Mouse (Mus musculus) myocyte (in vitro differentiated cells): ENCODE data around the gene Rab3gap1. TPM values are rescaled to one million over a fixed set of nuclear protein-coding genes. Genes with fewer than 3 reads are reported as not detected.

ENCODE experiments used
- H3K27me3 ChIP-seq: one replicate; pipeline ENCODE4 v1.6.1; 2011; ENCODE audit not compliant: control insufficient read depth, insufficient read depth, insufficient read length
- H3K36me3 ChIP-seq: one replicate; pipeline ENCODE4 v1.6.1; 2011; ENCODE audit not compliant: control insufficient read depth, insufficient read depth
- H3K4me2 ChIP-seq: one replicate; pipeline ENCODE4 v1.6.1; 2011; ENCODE audit warnings: low read depth, control low read depth
- H3K4me3 ChIP-seq: one replicate; pipeline ENCODE4 v1.5.1; 2011; ENCODE audit warnings: mild to moderate bottlenecking, control low read depth, moderate library complexity
- H3K79me2 ChIP-seq: one replicate; pipeline ENCODE4 v1.6.1; 2011; ENCODE audit not compliant: control insufficient read depth, insufficient read depth
- H3ac ChIP-seq: one replicate; pipeline ENCODE4 v1.6.1; 2011; ENCODE audit not compliant: control insufficient read depth, insufficient read length
- CEBPB ChIP-seq: IDR thresholded peaks from 2 replicates; pipeline ENCODE4 v1.6.1; 2011; ENCODE audit warnings: mild to moderate bottlenecking, moderate library complexity; ENCODE audit not compliant: poor library complexity, insufficient read depth, severe bottlenecking
- E2F4 ChIP-seq: IDR thresholded peaks from one replicate; pipeline ENCODE4 v1.6.1; 2011; ENCODE audit warnings: mild to moderate bottlenecking, control low read depth, moderate library complexity; ENCODE audit not compliant: insufficient read depth
- MAX ChIP-seq: IDR thresholded peaks from one replicate; pipeline ENCODE4 v1.6.1; 2011; ENCODE audit warnings: low read depth, mild to moderate bottlenecking, control low read depth
- MYOD1 ChIP-seq, 3 experiments: IDR thresholded peaks; one replicate each; pipeline ENCODE4 v1.6.1; 2011; ENCODE audit warnings: control low read depth in 2 of 3, low read depth in 2 of 3, mild to moderate bottlenecking in 2 of 3, moderate library complexity in 1 of 3; ENCODE audit not compliant: insufficient read length in 2 of 3, control insufficient read depth in 1 of 3
- MYOG ChIP-seq, 3 experiments: IDR thresholded peaks; one replicate each; pipeline ENCODE4 v1.6.1; 2011; ENCODE audit warnings: control low read depth in 2 of 3, low read depth in 2 of 3, mild to moderate bottlenecking in 2 of 3; ENCODE audit not compliant: insufficient read length in 2 of 3, control insufficient read depth in 1 of 3, insufficient read depth in 1 of 3
- POLR2A ChIP-seq: IDR thresholded peaks from one replicate; pipeline ENCODE4 v1.6.1; 2011; ENCODE audit warnings: low read depth, mild to moderate bottlenecking, control low read depth, moderate library complexity; ENCODE audit not compliant: insufficient read length
- POLR2AphosphoS2 ChIP-seq: IDR thresholded peaks from one replicate; pipeline ENCODE4 v1.6.1; 2011; ENCODE audit warnings: low read depth, control low read depth; ENCODE audit not compliant: insufficient read length
- REST ChIP-seq: IDR thresholded peaks from one replicate; pipeline ENCODE4 v1.6.1; 2011; ENCODE audit warnings: mild to moderate bottlenecking, control low read depth, moderate library complexity; ENCODE audit not compliant: insufficient read depth, insufficient read length
- SRF ChIP-seq: IDR thresholded peaks from one replicate; pipeline ENCODE4 v1.6.1; 2011; ENCODE audit warnings: low read depth; ENCODE audit not compliant: control insufficient read depth, insufficient read length
- TCF12 ChIP-seq: IDR thresholded peaks from one replicate; pipeline ENCODE4 v1.6.1; 2011; ENCODE audit warnings: mild to moderate bottlenecking, control low read depth; ENCODE audit not compliant: poor library complexity, insufficient read depth, severe bottlenecking
- TCF3 ChIP-seq: IDR thresholded peaks from one replicate; pipeline ENCODE4 v1.6.1; 2011; ENCODE audit warnings: low read depth, control low read depth; ENCODE audit not compliant: insufficient read length
- USF1 ChIP-seq: IDR thresholded peaks from one replicate; pipeline ENCODE4 v1.6.1; 2011; ENCODE audit warnings: low read depth, mild to moderate bottlenecking, control low read depth, moderate library complexity
- polyA plus RNA-seq: library from polyadenylated mRNA; unstranded; fragments of >200 nt; fragmentation: generic; extraction: Trizol; gene quantifications from one replicate; pipeline ENCODE4 v1.2.1, GENCODE M21; 2012; ENCODE audit warnings: missing spikeins

The Rab3gap1 gene
- polyA plus RNA-seq, 1 experiment, result 20.0 TPM

- H3K4me3 ChIP-seq, result no peak overlapping the region
- H3K4me2 ChIP-seq, result no peak overlapping the region
- H3ac ChIP-seq, result no peak overlapping the region
- H3K36me3 ChIP-seq, result no peaks in the 10 kb centered on the region
- TF ChIP-seq POLR2A (no peak), REST (no peak), MAX (no peak), E2F4 (no peak), CEBPB (no peak), TCF3 (no peak), TCF12 (no peak), POLR2AphosphoS2 (no peak), SRF (no peak), USF1 (no peak), MYOG (IDR thresholded peaks at IDR 0.05; ENCODE audit: control insufficient read depth in 1 of 3, insufficient read depth in 1 of 3, insufficient read length in 2 of 3, low read depth in 2 of 3) (no peak), MYOD1 (IDR thresholded peaks at IDR 0.05; ENCODE audit: control insufficient read depth in 1 of 3, insufficient read length in 2 of 3, low read depth in 2 of 3) (no peak)
- no peaks in the 10 kb centered on the region for H3K79me2 ChIP-seq
- no peaks in the 10 kb centered on the region for H3K27me3 ChIP-seq
Measured at GRCm38 (mm10) chr1:127963326-127963725, 94.8 kb downstream of the Rab3gap1 start.

- H3K4me2 ChIP-seq, result no peak overlapping the region
- H3K79me2 ChIP-seq, result no peaks in the 10 kb centered on the region
- H3K27me3 ChIP-seq, result no peaks in the 10 kb centered on the region
- no peak overlapping the region for H3K4me3 ChIP-seq
- H3ac ChIP-seq, result no peak overlapping the region
- TF ChIP-seq TCF3, result no peak
- no peak for TF ChIP-seq TCF12
- no peak for TF ChIP-seq MYOD1 (IDR thresholded peaks at IDR 0.05; ENCODE audit: control insufficient read depth in 1 of 3, insufficient read length in 2 of 3, low read depth in 2 of 3)
- TF ChIP-seq USF1, result no peak
- TF ChIP-seq POLR2A, result no peak
- TF ChIP-seq CEBPB, result no peak
- no peak for TF ChIP-seq E2F4
- no peak for TF ChIP-seq SRF
- no peak for TF ChIP-seq REST
- TF ChIP-seq MYOG (IDR thresholded peaks at IDR 0.05; ENCODE audit: control insufficient read depth in 1 of 3, insufficient read depth in 1 of 3, insufficient read length in 2 of 3, low read depth in 2 of 3), result no peak
- TF ChIP-seq POLR2AphosphoS2, result no peak
- no peak for TF ChIP-seq MAX
- H3K36me3 ChIP-seq, result no peaks in the 10 kb centered on the region
Measured at GRCm38 (mm10) chr1:127970870-127971269, 102.3 kb downstream of the Rab3gap1 start.

GRCm38 (mm10) chr1:127974082-127974481 lies 105.5 kb downstream of the Rab3gap1 start:
- H3K4me3 ChIP-seq, result no peak overlapping the region
- TF ChIP-seq REST (no peak), E2F4 (no peak), MAX (no peak), MYOD1 (IDR thresholded peaks at IDR 0.05; ENCODE audit: control insufficient read depth in 1 of 3, insufficient read length in 2 of 3, low read depth in 2 of 3) (no peak), TCF3 (no peak), POLR2AphosphoS2 (no peak), TCF12 (no peak), MYOG (IDR thresholded peaks at IDR 0.05; ENCODE audit: control insufficient read depth in 1 of 3, insufficient read depth in 1 of 3, insufficient read length in 2 of 3, low read depth in 2 of 3) (no peak), USF1 (no peak), CEBPB (no peak), POLR2A (no peak), SRF (no peak)
- no peak overlapping the region for H3K4me2 ChIP-seq

GRCm38 (mm10) chr1:127975676-127976075 lies 107.1 kb downstream of the Rab3gap1 start:
- peak overlapping the region; percentile 5 for H3K4me2 ChIP-seq
- H3K4me3 ChIP-seq, result no peak overlapping the region
- H3K27me3 ChIP-seq, result no peaks in the 10 kb centered on the region
- no peaks in the 10 kb centered on the region for H3K36me3 ChIP-seq
- H3K79me2 ChIP-seq, result no peaks in the 10 kb centered on the region
- H3ac ChIP-seq, result no peak overlapping the region
- TF ChIP-seq MAX (no peak), TCF12 (no peak), POLR2AphosphoS2 (no peak), SRF (no peak), REST (no peak)

More at GRCm38 (mm10) chr1:127974082-127974481, 105.5 kb downstream of the Rab3gap1 start:
- Histone ChIP-seq H3ac (no peak overlapping the region), H3K79me2 (no peaks in the 10 kb centered on the region), H3K36me3 (no peaks in the 10 kb centered on the region), H3K27me3 (no peaks in the 10 kb centered on the region)
